In the genomic region with DNA sequence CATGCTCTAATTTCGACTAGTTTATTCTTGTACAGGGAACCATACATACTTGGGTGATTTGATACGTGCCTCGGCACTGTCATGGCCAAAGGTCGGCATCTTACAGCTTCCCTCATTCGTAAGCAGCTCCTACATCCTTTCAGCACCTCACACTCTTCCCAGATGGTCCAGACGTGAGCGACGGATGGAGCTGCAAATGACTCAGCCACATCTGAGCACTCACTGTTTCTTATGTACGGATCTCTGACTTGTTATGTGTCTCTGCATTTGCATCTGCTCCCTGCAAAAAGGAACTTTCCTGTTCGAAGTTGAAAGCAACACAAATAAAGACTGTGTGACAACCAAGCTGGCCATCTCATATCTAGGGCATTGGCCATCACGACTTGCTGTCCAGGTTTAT, we compare ENCODE assay signal across 35 mouse cellular contexts.
"Had no signal": no experiment of that assay in that cellular context is flagged by ENCODE, and none has a peak within 500 bp of the region (broad histone marks: within the 10 kb centered on the region; RNA-seq: fewer than 3 reads in every experiment).

No protein-coding gene starts in this region.

- H3K36me3 ChIP-seq: heart, embryonic 10.5 days; heart, embryonic 12.5 days; heart, embryonic 13.5 days; heart, embryonic 15.5 days; hindbrain, embryonic 10.5 days; hindbrain, embryonic 12.5 days; hindbrain, embryonic 15.5 days; intestine, embryonic 15.5 days; kidney, embryonic 15.5 days had no signal

- DNase-seq: heart, postnatal 10 days; heart, postnatal 14 days; heart, postnatal 36 days; heart, postnatal 4 days; kidney, adult 11 months; kidney, adult 18-20 months; kidney, adult 2 months; kidney, adult 8-10 months; kidney, adult 9 months; kidney, postnatal 10 days; kidney, postnatal 14 days; kidney, postnatal 25 days; kidney, postnatal 36 days; kidney, postnatal 4 days; layer of hippocampus, adult 9-11 months; layer of hippocampus, postnatal 36 days had no signal

- H3K9me3 ChIP-seq: heart, embryonic 10.5 days; heart, embryonic 12.5 days; heart, embryonic 13.5 days; heart, embryonic 15.5 days; hindbrain, embryonic 10.5 days; hindbrain, embryonic 12.5 days; hindbrain, embryonic 15.5 days; intestine, embryonic 15.5 days; kidney, embryonic 15.5 days had no signal

- H3K27ac ChIP-seq: heart, embryonic 10.5 days; heart, embryonic 13.5 days; heart, embryonic 15.5 days; hindbrain, embryonic 10.5 days; hindbrain, embryonic 12.5 days; hindbrain, embryonic 14.5 days; hindbrain, embryonic 15.5 days; hindbrain, postnatal 0 days; intestine, embryonic 15.5 days; kidney, embryonic 15.5 days; kidney, postnatal 0 days; layer of hippocampus, adult 2 months; left cerebral cortex, adult 2 months had no signal

- H3K27me3 ChIP-seq: heart, embryonic 12.5 days; heart, embryonic 13.5 days; heart, embryonic 15.5 days; hindbrain, embryonic 12.5 days; hindbrain, embryonic 15.5 days; intestine, embryonic 15.5 days; kidney, embryonic 15.5 days had no signal

- H3K4me2 ChIP-seq: heart, embryonic 11.5 days; heart, embryonic 12.5 days; heart, embryonic 13.5 days; heart, embryonic 15.5 days; hindbrain, embryonic 12.5 days; hindbrain, embryonic 14.5 days; hindbrain, embryonic 15.5 days; intestine, embryonic 15.5 days; kidney, embryonic 15.5 days had no signal

- H3K9ac ChIP-seq: heart, embryonic 12.5 days; heart, embryonic 13.5 days; heart, embryonic 15.5 days; hindbrain, embryonic 12.5 days; hindbrain, embryonic 14.5 days; hindbrain, embryonic 15.5 days; intestine, embryonic 15.5 days; kidney, embryonic 15.5 days had no signal

- H3K4me1 ChIP-seq: heart, embryonic 10.5 days; heart, embryonic 12.5 days; heart, embryonic 13.5 days; heart, embryonic 15.5 days; hindbrain, embryonic 10.5 days; hindbrain, embryonic 12.5 days; hindbrain, embryonic 15.5 days; intestine, embryonic 15.5 days; kidney, embryonic 15.5 days had no signal

- ATAC-seq: hindbrain, embryonic 16.5 days; hindbrain, postnatal 0 days; inflammation-experienced regulatory T-cells, adult 6 months; intestine, embryonic 15.5 days; intestine, embryonic 16.5 days; intestine, postnatal 0 days had no signal

- H3K4me3 ChIP-seq: heart, embryonic 10.5 days; heart, embryonic 12.5 days; heart, embryonic 13.5 days; heart, embryonic 15.5 days; hindbrain, embryonic 10.5 days; hindbrain, embryonic 12.5 days; hindbrain, embryonic 15.5 days; intestine, embryonic 15.5 days; kidney, embryonic 15.5 days; layer of hippocampus, adult 2 months; left cerebral cortex, adult 2 months had no signal
